Mouse (Mus musculus) bone marrow, adult 2 months (tissue): ENCODE data around the gene Xkr7.

Experiments used
- CTCF ChIP-seq: fragments of 200-500 bp; IDR thresholded peaks from 2 replicates; pipeline ENCODE4 v1.5.1; 2011; ENCODE audit warnings: low read length, control low read depth; ENCODE audit not compliant: control insufficient read depth, insufficient read depth
- POLR2A ChIP-seq: fragments of 200-500 bp; IDR thresholded peaks from 2 replicates; pipeline ENCODE4 v1.6.1; 2011; ENCODE audit warnings: low read depth, mild to moderate bottlenecking, control low read depth, low read length, borderline replicate concordance; ENCODE audit not compliant: control insufficient read depth

- no peak for TF ChIP-seq CTCF
- TF ChIP-seq POLR2A = no peak
Observed at GRCm38 (mm10) chr2:152991529-152991928, 40.1 kb upstream of the Xkr7 start.
